Mouse (Mus musculus): ENCODE results near the gene Gm19345.
A peak's percentile ranks its signal among the peaks of the same experiment; 100 is the strongest.

The Gm19345 gene

DNA sequence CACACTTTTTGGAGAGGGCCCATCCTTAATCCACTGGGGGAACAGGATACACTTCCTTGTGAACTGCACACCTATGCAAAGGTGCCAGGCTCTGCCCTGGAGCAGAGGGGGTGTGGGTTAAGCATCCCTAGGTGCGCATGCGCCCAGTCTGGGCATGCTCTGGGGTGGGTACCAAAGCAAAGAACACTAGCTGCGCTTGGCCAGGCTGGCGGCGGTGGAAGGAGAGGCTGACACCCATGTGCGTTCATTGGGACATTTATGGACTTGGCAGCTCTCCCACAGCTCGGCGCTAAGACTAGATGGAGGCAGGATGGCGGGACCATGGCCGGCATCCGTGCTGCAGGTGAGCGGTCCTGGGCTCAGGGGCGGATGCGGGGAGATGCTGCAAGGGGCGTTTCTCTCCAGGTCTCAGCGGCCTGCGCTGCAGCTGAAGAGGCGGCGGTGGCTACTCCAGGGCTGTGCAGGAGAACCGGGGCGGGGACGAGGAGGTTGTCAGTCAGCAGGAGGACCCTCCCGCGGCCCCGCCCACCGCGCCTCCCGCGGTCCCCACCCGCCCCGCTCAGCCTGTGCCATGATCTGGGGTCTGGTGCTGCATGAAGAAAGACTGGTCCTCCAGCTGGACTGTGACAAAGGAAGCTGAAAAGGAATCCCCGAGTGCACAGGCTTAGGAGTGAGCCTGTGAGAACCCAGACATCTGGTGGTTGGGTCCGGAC lies at the start of gene Gm19345:
TSS of gene Gm19345 (plus strand) at position 146 of the 713 bp plus-strand sequence.
- DNase-seq (ENCODE audit: low spot score in 2 of 2), result no peak

GRCm38 (mm10) chr7:19802995-19803394 lies 48.8 kb upstream of the Gm19345 start:
- DNase-seq (ENCODE audit: low spot score in 2 of 2), result peak; percentile 61 to 88

DNA sequence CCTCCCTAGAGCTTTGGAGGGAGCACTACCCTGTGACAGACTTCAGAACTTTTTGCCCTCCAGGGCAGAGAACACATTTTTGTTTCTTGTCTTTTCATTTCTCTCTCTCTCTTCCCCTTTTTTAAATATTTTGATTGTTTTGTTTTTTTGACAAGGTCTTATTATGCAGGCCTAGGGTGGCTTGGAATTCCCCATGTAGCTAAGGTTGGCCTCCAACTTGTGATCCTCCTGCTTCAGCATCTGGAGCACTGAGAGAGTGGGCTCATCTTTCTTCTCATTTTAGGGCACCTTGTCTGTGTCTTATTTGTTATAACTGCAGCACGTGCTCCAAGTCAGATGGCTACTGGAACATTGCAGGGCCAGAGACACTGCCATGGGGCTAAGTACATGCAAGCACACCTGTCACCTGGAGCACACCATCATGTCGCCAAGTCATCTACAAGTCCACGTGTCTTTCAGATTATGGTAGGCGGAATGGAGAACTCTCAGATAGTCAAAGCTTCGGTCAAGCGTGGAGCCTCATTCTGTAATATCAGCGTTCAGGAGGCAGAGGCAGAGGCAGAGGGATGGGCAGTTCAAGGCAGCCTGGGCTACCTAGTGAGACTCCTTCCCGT lies 45.3 kb upstream of the Gm19345 start:
- DNase-seq (ENCODE audit: low spot score in 2 of 2), result no peak

- DNase-seq (ENCODE audit: low spot score in 2 of 2), result no peak
These were observed 42.4 kb upstream of the Gm19345 start for GRCm38 (mm10) chr7:19809369-19809768.

GRCm38 (mm10) chr7:19811114-19811513 lies 40.7 kb upstream of the Gm19345 start:
- DNase-seq (ENCODE audit: low spot score in 2 of 2), result peak; percentile 73 to 86

- DNase-seq (ENCODE audit: low spot score in 2 of 2), result no peak
These were observed 38.6 kb upstream of the Gm19345 start for GRCm38 (mm10) chr7:19813161-19813560.

DNA sequence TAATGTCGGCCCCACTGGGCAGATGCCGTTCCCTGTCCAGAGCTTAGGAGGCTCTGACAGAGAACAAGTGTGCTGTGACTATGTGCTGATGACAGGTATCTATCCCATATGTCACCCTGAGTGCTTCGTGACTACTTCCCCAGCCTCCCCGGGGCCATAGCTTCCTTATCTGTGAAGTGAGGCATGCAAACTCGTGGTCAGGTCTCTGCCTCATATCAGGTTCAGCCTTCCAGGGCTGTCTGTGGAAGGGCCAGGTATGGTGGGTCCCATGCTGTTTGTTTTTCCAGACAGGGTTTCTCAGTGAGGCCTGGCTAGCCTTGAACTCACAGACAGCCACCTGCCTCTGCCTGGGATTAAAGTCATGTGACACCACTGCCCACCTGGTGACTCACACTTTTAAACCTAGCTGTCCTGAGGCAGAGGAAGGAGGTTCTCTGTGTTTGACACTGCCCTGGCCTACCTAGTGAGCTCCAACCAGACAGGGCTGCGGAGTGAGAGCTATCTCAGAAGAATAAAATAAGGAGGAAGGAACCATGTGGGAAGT lies 38.2 kb upstream of the Gm19345 start:
- DNase-seq (ENCODE audit: low spot score in 2 of 2), result no peak

- no peak for DNase-seq (ENCODE audit: low spot score in 2 of 2)
These were observed 36.2 kb upstream of the Gm19345 start for GRCm38 (mm10) chr7:19815296-19816223.

DNA sequence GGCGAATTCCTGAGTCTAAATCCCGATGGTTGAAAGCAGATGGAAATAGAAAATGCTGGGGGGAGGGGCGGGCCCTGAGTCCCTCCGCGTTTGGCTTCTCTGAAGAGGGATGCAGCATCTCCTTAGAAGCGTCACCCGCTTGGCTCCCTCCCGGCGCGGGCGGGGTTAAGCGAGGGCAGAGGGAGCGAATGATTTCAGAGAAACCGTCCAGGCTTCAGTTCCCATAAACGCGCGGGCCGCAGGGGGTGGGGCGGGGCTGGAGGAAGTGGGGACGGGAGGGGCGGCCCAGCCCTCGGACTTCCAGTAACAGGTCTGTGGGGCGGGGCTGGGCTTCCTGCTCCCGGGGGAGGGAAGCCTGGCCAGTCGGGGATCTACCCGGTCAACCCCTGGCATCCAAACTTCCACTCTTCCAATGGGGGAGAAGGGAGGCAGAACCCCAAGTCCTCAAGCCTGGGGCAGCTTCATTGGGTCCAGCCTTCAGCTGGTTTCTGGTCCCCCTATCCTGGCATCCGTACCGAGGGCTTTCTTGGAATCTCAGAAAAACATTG lies 35.5 kb upstream of the Gm19345 start:
- peak; percentile 83 to 90 for DNase-seq (ENCODE audit: low spot score in 2 of 2)

GRCm38 (mm10) chr7:19817382-19818105 lies 34.3 kb upstream of the Gm19345 start:
- peak; percentile 76 to 80 for DNase-seq (ENCODE audit: low spot score in 2 of 2)

DNA sequence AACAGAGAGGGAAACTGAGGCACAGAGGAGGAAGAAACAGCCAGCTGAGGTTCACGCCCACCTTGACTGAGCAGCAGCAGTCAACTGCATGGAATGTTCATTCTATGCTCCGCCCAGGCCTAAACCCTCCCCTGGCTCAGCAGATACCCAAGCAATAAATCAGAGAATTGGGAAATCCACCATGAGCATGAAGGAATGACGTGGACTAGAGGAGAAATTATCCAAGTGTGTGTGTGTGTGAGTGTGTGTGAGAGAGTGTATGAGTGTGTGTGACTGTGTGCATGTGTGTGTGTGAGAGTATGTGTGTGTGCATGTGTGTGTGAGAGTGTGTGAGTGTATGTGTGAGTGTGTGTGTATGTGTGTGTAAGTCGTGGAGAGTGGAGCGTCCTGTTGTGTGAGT lies 33.4 kb upstream of the Gm19345 start:
- no peak for DNase-seq (ENCODE audit: low spot score in 2 of 2)

GRCm38 (mm10) chr7:19818875-19819274 lies 32.9 kb upstream of the Gm19345 start:
- no peak for DNase-seq (ENCODE audit: low spot score in 2 of 2)

DNA sequence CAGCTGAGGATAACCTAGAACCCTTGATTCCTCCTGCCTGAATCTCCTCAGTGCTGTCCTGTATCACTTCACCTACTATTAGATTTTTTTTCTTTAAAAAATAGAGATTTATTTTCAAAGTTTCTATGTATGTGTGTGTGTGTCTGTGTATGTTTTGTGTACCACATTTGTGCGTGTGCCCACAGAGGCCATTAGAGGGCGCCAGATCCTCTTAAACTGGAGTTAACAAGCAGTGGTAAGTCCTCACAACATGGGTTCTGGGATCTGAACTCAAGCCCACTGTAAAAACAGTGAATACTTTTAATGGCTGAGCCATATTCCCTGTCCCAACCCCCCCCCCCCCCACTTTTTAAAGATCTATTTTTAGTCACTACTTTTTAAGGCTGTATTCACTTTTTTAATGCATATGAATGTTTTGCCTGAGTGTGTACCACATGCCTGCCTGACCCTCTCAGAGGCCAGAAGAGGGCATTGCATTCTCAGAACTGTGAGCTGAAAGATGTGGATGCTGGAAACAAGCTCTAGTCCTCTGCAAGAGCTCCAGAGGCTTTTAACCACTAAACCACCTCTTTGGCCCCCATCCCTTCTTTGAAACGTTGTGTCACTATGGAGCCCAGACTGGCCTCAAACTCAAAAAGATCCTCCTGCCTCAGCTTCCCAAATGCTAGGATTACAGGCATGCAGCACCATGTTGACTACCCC lies 31.3 kb upstream of the Gm19345 start:
- no peak for DNase-seq (ENCODE audit: low spot score in 2 of 2)

DNA sequence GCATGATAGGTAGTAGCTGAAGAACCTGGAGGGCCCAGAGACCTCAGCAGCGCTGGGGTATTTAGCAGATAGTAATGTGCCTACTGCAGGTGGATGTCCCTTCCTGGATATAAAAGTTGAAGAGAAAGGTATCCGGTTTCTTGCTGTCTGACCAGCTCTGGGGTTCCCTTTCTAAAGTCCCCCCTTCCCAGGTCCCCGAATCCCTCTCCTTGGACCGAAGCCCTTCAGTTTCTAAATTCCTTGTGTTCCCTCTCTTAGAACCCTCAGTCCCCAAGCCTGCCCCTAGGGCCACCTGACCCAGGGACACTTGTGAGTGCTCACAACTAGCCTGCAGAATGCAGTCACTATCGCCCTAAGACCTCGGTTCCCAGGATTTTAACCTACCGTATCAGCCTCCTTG lies 30.2 kb upstream of the Gm19345 start:
- no peak for DNase-seq (ENCODE audit: low spot score in 2 of 2)

DNA sequence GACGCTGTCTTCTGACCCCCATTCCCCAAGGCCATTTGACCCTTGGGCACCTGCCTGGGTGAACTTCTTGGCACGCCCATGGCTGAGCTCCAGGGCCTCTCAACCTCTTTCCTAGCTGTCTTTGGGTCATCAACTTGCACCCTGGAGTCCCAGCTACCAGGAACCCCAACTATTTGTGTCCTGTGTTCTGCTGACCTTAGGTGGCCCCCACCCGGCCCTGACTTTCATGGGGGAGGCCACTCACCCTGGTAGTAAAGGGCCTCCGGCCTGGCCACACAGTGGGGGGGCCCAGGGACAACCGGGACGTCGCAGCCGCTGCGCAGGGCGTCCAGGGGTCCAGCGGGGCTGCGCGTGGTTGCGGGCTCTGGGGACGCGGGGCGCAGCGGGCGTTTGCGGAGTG lies 29.6 kb upstream of the Gm19345 start:
- DNase-seq (ENCODE audit: low spot score in 2 of 2), result no peak

DNA sequence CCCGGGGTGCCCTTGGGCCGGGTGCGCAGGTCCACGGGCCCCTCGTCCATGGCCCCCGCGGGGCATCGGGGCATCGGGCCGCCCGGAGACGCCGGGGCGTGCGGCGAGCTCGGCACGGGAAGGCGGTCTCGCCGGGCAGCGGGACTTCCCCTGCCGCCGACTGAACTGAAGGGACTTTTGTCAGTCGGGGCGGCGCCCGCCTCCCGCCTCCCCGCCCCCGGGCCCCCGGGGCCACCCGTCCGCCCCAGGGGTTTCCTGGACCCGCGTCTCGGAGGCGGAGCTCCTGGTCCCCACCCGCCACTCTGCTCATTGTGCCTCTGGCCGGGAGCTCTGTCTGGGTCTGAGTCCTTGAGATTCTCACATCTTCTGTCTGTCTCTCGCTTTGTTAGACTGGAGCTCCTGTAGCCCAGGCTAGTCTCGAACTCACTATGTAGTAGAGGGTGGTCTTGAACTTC lies 29.2 kb upstream of the Gm19345 start, which contains the start of gene Bcl3:
TSS of gene Bcl3 (minus strand) at position 167 of the 455 bp plus-strand sequence.
- peak; percentile 71 to 82 for DNase-seq (ENCODE audit: low spot score in 2 of 2)

GRCm38 (mm10) chr7:19823256-19824181 lies 28.3 kb upstream of the Gm19345 start:
- no peak for DNase-seq (ENCODE audit: low spot score in 2 of 2)

- peak; percentile 71 to 83 for DNase-seq (ENCODE audit: low spot score in 2 of 2)
These were observed 27.4 kb upstream of the Gm19345 start for GRCm38 (mm10) chr7:19824182-19824973.
